Mouse (Mus musculus) embryo, embryonic 10 days (tissue): ENCODE measurements at regions not wholly inside any gene's neighbourhood (a gene's known extent, or its start where the extent isn't known, plus 50 kb on each side); places are given as distances from the start of the nearest gene placed in this dataset.
"Not testable (repeated sequence)": the region's sequence is repeated elsewhere in the genome, so short reads cannot be mapped to it uniquely, and the experiment has no call there.

Experiments
- DNase-seq: peaks from one replicate; pipeline ENCODE4 v3.0.0-alpha.2; 2015; ENCODE audit warnings: low spot score

DNA sequence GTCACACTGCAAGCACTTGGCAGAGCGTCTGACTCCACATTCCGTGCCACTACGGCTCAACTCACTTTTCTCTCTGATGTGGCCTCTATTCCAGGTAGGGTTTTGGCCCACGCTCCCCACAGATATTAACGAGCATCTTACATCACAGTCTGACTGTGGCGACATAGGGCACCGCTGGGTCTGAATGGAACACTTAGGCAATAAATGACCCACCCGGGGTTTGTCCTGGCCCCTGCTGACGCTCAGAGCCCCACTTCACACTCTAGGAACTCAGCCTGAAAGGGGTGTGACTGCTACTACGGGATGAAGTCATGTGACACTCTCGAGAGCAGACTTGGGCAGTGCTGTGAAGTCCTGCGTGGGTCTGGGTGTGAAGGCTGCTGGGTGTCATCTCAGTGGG lies 475.9 kb downstream of the Zfp704 start:
- no peak for DNase-seq

DNA sequence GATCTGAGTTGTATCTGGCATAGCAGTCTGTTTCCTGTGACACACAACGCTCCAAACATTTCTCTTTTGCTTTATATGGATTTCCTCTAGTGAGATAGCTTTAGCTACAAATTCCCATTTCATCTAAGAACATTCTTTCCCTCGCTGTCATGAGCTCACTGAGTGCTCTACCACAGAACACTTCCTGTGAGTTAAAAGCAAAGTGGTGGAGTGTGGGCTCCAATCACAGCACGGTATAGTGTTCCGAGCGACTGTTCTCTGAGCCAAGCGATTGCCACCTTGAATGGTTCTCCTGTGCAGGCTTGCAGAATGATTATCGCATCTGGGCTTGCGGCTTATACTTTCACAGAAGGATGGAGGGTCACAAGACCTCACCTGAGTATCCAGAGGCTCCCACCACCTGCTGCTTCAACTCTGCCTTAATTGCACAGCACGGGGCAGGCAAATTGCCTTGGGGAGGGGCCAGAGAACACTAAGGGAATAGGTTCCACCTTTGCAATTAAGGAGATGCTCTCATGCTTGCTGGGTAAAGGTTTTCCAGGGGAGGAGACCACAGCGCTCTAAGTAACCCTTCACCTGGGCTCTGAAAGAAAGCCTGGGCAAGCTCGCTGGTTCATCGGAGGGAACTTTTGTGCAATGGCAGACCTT lies 477.7 kb downstream of the Zfp704 start:
- no peak for DNase-seq

DNA sequence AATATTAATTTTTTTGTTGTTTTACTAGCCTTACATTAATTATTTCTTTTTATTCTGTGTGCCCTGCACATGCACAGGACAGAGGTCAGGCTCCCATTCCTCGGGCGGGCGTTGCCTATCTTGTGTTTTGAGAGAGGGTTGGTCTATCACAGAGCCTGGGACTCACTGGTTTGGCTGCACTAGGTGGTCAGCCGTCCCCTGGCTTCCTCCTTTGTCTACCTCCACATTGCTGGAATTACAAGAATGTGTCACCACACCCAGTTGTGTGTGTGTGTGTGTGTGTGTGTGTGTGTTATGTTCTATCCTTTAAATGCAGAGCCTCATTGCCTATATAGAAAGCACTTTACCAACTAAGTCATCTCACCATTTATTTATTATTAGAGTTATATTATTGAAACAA lies 478.5 kb downstream of the Zfp704 start:
- DNase-seq: no peak

DNA sequence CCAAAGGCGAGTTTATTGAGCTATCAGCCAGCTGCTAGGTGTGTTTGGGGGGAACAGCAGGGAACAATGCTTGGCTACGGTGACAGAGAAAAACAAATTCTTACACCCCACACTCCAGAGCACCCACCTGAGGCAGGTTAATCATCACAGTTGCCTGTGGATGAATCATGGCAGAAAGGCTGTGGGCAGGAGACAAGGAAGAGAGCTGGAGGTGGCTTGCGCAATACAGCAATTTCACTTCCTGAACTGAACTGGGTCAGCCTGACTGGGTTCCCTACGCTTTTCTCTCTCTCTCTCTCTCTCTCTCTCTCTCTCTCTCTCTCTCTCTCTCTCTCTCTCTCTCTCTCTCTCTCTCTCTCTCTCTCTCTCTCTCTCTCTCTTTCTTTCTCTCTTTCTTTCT lies 481.5 kb downstream of the Zfp704 start:
- no peak for DNase-seq

DNA sequence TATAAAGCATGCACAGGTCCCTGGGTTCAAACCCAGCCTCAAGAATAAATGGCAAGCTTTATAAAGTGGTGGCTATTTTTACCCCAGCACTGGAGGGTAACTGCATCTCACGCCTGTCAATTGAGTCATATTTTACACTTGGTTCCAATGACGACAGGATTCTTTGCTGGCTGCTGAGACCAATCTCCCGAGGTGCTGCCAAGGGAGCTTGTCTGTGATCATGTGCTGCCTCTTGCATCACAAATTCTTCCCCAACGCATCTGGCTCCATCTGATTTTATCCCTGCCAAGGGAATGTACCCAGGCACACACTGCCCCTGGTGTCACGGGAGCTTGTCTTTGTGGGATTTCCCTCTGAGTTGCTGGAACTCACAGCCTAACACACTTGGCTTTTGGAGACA lies 486.8 kb downstream of the Zfp704 start:
- no peak for DNase-seq

DNA sequence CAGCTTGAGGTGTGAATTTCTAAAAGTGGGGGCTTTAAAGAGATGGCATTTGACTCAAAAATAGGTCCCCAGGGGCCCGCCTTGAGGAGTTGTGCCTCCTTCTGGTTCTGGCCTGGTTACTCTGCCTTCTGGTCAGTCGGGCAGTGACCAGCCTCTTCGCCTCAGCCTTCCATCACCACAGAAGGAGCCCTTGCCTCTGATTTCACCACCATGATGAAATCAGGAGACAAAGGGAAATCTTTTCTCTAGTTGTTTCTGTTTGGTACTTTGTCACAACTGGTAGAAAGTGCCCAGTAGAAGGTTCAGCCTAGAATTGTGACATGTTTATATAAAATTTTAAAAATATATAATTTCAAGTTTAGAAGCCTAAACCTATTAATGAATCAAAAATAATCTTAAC lies 492.0 kb downstream of the Zfp704 start:
- no peak for DNase-seq

DNA sequence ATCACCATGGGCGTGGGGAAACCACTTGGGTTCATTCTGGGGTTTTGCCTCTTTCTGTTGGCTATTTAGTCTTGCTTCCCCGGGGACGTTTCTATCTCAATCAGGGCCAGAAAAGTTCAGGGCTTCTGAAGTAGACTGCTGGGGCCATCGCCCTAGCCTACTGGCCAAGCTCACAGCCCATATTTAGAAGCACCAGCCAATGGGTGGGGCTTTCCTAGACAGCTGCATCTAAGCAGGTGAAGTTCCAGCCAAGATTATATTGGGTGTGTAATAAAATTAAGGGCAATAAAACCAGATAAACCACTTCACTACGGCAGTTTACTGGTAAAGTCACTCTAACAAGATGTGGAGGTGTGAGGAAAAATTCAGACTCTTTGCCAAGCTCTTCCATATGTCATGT lies 496.5 kb downstream of the Zfp704 start:
- DNase-seq: no peak

DNA sequence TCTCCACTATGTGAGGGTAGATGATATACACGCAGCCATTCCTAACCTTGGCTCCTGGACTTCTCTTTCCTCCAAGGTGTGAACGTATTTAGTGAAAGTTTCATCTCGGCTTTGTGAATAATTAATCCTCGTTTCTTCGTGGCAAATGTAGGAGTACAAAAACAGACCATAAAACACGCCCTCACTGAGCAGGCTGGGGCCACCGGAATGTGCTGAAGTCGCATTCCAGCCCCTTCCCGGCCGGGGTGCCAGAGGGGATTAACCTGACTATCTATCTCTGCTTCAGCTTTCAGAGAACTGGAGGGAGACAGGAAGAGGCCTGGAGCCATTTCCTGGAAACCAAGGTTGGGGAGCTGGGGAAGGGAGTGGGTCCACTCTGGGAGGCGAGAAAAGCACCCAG lies 499.1 kb downstream of the Zfp704 start:
- DNase-seq: peak; percentile 38

DNA sequence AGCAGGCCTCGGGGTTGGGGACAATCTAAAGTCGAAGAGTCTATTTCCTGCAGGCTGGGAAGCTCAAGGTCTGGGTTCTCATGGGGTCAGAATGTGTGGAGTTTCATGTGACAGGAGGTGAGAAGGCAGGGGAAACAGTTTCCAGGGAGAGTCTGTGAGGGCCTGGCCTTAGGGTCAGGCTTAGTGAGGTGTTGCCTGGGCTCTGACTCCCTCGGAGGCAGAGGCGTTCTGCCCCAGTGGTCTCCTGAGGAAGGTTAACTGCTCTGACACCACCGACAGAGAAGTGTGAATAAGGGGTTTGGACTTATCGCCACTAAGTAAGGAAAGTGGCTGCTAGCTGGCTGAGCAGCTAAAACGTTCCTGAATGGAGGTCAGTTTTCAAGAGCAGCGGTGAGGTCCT lies 499.9 kb downstream of the Zfp704 start:
- DNase-seq: peak; percentile 11

DNA sequence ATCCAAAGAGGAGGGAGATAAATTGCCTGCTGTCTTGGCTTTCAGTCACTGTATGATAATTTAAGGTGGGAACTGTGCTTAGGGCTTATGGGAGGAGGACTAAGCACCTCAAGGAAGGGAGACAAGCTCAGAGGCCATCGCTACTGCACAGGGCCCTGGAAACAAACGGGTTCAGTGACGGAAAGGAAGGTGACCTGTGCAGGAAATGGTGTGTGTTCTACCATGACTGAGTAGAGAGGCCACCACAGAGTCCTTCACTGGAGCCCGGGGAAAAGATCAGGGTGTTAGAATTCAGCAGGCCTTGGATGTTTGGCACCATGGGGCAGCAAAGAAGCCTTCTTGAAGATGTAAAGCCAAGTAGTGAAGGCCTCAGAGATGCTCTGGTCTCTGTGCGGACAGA lies 500.4 kb downstream of the Zfp704 start:
- no peak for DNase-seq

DNA sequence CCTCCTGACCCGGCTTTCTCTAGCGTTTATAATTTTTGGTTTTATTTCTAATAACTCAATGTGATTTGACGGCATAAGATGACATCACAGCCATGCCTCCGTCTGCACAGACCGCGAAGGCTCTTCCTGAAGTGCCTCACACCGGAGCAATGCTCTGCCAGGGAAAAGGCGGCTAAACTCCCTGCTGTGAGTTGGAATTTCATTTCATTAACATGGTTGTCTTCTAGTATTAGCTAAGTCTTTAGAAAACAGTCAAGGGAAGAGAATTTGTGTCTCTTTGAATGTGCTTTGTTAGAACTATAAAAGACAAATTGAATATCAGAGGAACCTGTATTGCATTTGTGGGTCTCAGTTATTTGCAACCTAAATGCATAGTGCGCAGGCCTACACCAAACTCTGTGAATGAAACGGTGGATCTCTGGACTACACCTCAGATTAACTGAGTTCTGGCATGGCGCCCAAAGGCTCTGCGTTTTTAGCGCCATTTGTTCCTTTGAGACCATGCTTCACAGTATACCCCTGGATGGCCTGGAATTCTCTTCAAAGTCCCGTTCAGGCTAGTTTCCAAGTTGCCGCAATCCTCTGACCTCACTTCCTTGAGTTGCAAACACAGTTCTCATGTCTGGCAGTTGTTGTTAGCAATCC lies 502.0 kb downstream of the Zfp704 start:
- no peak for DNase-seq

DNA sequence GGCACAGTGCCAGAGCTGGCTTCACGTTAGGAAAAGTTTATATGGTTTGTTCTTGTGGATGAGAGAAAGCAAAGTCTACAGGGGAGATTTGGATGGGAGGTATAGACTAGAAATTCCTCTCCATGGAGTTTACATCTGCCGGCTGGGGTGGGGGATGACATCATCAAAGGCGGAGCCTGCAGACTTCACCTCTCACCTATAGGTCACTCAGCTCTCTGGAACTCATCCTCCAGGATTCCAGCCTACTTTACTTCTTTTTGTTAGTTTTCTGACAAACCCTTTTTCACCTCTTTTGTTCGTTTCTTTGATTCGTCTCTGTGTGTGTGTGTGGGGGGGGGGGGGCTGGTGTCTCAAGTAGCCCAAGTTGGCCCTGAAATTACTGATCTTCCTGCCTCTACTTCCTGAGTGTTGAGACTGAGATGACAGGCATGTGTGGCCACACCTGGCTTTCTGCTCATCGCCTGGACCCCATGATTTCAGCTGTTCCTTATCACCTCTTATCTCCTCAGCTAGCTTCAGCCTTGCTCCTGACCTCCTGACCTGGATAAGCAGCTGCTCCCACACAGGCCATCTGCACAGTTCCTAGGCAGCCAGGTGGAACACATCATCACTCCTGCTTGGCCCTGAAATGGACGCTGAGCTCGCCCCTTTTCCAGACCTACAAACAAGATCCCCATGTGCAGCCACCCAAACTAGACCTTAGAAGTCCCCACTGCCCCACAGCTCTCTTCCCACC lies 504.5 kb downstream of the Zfp704 start:
- DNase-seq: peak; percentile 32

DNA sequence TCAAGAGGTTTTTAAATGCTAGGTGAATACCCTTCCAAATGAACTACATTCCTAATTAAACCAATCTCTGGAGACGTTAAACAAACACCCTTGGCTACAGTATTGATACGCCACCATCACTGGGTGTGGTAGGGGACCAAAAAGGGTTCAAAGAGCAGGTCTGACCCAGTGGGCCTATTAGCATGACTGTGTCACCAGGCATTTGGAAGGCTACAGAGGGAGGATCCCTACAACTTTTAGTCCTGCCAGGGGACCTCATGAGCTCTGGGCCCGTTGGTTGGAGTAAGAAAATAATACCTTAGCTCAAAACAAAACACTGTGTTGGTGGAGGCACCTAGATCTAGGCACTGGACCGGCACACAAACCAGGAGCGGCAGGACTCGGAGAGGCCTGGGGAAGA lies 506.4 kb downstream of the Zfp704 start:
- DNase-seq: no peak

DNA sequence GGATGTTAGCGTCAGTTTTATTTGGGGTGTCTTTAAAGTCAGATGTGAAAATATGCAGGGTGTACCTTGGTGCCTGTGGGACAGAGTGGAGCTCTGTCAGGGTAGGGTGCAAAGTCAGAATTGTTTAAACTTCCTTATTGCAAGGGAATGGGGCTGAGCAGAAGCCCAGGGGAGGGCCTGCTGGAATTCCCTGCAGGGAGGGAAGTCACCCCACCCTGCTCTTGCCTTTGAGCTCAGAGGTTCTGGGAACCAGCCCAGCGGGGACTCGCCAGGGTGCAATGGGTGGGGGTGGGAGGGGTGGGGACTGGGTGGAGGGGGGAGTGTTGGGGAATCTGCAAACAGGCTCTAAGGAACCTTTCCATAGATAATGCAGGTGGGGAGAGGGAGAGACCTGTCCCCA lies 508.6 kb downstream of the Zfp704 start:
- no peak for DNase-seq

DNA sequence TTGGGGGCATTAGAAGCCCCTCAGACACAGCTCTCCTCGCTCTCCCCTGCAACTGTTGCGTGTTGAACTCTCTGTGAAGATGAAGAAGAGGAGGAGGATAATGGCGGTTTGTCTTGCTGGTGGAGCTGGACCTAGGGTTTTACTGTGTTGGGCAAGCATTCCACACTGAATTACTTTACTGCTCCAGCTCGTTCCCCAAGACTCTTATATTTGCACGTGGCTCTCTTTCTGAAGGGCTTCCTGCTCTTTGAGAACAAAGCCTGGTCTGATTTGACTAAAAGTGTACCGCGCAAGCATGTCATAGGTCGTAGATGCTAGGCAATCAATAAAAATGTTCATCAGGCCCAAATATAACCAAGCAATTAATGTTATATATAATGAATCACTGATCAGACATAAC lies 509.1 kb downstream of the Zfp704 start:
- no peak for DNase-seq

DNA sequence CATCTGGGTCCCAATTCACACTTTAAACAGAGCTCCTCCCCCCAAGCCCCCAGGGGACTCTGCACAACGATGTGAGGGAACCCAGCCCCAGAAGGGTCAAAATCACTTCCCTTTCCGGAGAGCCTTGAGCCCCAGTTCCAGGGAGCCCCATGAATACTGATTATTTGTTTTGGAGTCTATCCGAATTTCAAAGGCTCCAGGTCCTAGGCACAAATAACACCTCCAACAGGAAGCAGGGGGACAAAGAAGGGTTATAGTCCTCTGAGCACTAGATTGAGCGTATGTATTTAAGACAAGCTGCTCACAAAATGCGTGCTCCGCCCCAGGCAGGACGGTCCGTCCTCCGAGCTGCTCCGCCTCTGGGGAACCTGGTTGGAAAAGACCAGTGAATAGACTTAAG lies 511.4 kb downstream of the Zfp704 start:
- DNase-seq: no peak

DNA sequence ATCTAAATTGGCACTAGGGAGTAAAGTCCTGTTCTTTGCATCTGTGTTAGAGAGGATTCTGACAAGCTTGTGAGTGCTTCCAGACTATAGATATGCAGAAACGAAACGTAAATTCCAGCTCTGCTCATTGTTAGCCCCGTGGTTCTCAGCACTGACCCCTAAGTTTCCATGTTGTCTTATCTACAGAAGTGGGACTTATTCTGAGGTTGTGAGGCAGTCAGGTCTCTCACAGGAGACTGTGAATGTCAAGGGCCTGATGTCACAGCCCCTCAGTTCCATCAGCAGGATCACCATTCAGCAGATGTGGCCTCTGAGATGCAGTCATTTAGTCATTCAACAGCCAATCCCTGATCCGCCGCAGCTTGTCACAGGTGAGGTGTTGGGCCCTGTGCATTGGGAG lies 525.8 kb downstream of the Zfp704 start:
- no peak for DNase-seq

DNA sequence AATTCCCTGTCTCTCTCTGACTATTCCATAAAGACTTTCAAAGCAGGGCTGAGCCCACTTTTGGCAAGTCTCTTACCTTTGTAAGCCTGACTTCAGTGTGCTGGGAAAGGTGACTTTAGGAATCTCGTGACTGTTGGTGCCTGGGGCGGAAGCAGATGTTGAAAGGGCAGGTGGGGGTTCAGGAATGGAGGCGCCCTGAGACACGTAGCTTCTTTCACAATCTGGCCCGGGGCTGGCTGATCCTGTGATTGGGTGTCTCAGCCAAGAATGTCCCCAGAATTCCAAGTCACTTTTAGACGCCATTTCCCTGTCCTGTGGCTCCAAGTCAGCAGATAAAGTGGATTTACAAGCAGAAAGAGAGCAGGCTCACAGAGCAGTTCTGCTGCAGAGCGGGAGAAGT lies 527.8 kb downstream of the Zfp704 start:
- DNase-seq: no peak

DNA sequence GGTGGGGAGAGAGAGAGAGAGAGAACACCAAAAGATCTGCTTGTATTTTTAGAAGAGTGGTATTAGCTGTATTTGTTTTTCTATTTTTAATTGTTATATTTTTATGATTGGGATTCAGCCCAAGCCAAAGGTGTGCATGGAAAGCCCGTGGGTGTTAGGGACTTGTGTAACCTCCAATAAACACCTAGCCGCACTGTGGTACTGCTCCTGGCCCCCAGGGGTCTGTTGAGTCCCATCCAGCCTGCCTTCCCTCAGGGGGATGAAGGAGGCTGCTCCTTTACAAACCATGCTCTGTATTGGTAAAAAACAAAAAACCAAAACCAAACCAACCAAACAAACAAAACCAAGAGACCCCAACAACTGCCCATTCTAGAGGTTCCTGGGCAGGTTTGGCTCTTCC lies 531.7 kb downstream of the Zfp704 start:
- DNase-seq: no peak

DNA sequence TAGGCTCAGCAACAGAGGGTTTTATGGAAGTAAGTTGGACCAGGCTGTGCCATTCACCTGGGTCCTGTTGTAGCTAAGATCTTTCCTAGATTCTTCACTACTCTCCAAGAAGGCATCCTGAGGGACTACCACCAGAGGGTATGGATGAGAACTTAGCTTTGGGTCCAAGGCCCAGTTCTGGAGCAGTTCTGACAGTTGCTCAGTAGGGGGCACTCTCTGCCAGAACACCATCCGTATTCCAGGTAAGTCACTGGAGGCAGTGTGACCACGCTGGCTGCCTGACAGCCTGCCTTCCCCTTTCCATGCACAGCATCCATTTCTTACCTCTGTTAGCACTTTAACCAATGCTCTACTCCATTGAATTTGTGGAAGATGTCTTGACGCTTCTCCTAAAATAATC lies 533.2 kb downstream of the Zfp704 start:
- peak; percentile 76 for DNase-seq

DNA sequence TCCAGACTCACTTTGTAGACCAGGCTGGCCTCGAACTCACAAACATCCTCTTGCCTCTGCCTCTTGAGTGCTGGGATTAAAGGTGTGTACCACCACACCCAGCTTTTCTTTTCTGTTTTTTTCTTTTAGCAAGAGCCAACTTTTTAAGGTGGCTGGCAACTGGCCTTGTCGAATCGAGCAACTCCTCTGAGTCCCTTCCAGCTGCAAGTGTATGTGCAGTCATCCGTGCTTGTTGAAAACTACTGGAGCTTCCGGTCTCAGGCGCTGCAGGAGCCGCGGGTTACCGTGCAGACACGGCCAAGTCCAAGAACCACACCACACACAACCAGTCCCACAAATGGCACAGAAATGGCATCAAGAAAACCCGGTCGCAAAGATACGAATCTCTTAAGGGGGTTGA lies 537.4 kb downstream of the Zfp704 start:
- DNase-seq: not testable (repeated sequence)

DNA sequence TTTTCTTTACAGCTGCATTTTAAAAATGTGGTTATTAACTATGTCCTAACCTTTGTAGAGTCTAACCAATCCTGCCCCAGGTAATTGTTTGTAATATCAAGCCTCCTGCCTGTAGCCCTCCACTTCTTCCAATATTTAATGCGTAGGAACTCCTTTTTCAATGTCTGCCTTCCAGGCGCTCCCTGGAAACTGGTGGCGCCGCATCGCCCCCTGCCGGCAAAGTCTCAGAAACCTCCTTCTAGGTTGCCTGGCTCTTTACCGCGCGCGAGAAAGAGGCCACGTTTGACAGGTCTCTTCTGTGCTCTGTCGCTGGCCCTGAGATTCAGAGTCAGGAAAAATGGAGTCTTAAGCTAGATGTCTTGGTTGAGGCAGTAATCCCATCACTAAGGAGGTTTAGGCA lies 542.8 kb downstream of the Zfp704 start:
- peak; percentile 85 for DNase-seq

DNA sequence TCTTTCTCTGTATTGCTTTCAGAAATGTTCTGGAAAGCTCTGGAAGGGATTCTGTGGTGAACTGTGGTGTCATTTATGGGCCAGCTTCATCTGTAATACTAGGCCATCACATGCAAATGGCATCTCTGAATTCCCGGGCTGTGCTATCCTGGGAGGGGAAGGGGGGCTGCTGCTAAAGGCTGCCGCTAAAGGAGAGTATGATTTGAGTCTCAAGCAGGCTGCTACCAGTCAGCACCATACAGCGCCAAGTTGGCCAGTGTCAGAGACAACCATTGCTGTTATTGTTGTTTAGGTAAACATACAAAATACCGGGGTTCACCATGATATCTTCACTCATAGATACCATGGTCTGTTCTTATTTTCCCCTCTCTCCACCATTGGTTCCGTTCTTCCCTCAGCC lies 543.5 kb downstream of the Zfp704 start:
- no peak for DNase-seq

DNA sequence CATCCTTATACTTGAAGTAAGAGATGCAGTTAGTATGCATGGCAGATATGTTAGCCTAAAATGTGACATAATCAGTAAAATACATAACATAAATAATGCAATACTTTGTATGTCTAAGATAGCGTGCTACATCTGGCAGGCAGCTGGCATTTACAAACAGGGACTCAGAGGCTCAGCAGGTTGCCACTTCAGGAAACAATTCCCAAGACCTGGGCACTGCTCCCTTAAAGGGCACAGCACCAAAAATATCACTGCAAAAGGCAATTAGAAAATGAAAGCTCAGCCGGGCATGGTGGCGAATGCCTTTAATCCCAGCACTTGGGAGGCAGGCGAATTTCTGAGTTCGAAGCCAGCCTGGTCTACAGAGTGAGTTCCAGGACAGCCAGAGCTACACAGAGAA lies 544.0 kb downstream of the Zfp704 start:
- DNase-seq: no peak
